Mouse (Mus musculus) MN1 (cell line): Measurements from ENCODE around the gene Dstyk.

ENCODE experiments used
- DNase-seq: peaks from one replicate; pipeline ENCODE4 v3.0.0-alpha.2; 2016; ENCODE audit warnings: low spot score

Gene Dstyk

DNA sequence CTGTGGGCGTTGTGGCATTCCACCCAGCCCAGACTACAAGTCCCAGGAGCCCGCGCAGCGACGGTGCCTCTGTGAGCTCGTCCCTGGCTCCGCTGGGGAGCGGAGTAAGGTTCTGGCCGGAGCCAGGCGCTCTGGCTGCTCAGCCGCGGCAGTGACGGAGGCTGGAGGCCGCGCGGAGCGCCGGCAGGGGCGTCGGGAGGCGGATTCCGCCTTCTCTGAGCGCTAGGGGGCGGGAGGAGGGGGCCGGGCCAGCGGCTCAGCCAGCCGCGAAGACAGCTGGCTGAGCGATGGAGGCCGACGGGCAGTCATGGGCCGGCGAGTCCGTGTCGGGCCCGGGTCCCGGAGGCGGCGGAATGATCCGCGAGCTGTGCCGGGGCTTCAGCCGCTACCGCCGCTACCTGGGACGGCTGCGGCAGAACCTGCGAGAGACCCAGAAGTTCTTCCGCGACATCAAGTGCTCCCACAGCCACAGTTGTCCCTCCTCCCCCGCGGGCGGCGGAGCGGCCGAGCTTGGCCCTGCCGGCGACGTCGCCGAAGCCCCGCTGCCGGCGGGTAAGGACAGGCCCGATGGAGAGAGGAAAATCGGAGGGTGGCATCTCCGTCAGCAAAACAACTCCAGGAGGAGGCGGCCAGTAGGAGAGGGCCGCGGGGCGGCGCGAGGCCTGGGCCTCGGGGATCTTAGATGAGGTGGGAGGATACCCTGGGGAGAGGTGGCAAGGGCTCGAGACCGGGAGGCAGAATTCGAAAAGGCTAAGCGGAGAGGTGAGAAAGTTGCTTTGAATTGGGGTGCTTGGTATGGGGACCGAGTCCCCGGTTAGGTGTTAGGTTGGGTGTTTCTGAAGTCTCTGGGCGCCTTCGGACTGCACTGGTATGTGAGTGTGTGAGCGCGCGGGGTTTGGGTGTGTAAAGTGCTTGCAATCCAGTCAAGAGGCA is at the start of gene Dstyk:
TSS of gene Dstyk (plus strand) at position 237 of the 933 bp plus-strand sequence.
- DNase-seq, result peak; percentile 96

- peak; percentile 89 for DNase-seq
These were observed 49.5 kb upstream of the Dstyk start for GRCm38 (mm10) chr1:132367692-132368506.

DNA sequence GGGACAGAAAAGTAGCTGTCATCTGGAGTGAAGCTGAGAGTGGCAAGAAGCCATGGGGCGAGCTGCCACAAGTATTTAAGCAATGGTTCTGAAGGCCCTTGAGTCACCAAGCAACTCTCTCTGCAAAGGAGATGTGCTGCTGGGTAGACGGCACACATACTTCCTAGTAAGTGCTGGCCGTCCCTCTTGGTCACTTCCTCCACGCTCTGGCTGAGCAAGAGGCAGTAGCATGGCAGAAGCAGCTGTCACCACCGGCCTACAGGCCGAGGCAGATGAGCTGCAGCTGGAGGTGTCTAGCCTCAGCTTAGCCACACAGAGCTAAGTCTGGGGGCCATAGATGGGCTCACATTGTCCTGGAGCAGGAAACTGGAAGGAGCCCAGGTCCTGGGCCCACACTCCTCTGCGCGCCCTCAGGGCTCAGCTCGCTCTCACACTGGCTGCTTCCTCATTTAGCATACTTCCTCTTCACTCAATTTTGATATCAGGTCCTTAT is 46.6 kb upstream of the Dstyk start:
- no peak for DNase-seq

- DNase-seq, result no peak
These were observed 45.9 kb upstream of the Dstyk start for GRCm38 (mm10) chr1:132371298-132372081.

- no peak for DNase-seq
These were observed 45.0 kb upstream of the Dstyk start for GRCm38 (mm10) chr1:132372354-132372753.

- DNase-seq, result no peak
These were observed 44.3 kb upstream of the Dstyk start for GRCm38 (mm10) chr1:132372896-132373534.

DNA sequence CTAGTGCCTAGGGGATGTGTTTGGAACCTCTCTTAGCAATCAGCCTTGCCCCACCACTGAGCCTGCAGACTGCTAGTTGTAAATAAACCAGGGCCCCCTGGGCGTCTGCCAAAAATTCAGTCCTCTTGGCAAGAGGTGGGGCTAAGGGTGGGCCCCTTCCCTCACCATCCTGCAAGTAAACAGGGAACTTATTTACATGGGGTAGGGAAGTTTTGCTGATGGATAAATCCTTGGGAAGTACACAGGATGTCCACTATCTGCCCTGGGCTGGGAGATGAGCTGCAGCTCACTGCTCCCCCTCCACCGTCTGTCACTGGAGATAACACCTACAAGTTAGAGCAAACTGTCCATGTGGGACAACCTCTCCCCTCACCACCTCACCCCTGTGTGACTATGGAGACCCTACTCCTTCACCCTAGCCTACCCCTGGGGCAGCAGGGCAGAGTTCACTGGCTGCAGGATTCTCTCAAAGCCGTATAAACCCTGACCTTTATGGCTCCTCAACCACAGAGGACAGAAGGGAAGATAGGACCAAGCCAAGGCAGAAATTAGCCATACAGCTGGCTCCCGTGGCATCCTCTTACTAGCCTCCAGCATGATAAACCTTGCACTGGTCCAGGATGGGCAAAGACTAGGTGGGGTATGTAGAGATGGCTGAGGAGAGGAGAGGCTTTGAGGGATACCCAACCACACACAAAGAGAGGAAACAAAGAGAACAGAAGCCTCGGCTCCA is 43.0 kb upstream of the Dstyk start:
- peak; percentile 64 for DNase-seq

GRCm38 (mm10) chr1:132374873-132375244 is 42.5 kb upstream of the Dstyk start:
- DNase-seq, result no peak

- no peak for DNase-seq
These were observed 42.1 kb upstream of the Dstyk start for GRCm38 (mm10) chr1:132375256-132375655.

GRCm38 (mm10) chr1:132376211-132377054 is 40.9 kb upstream of the Dstyk start:
- peak; percentile 44 for DNase-seq

- DNase-seq, result no peak
These were observed 40.3 kb upstream of the Dstyk start for GRCm38 (mm10) chr1:132377055-132377365.

DNA sequence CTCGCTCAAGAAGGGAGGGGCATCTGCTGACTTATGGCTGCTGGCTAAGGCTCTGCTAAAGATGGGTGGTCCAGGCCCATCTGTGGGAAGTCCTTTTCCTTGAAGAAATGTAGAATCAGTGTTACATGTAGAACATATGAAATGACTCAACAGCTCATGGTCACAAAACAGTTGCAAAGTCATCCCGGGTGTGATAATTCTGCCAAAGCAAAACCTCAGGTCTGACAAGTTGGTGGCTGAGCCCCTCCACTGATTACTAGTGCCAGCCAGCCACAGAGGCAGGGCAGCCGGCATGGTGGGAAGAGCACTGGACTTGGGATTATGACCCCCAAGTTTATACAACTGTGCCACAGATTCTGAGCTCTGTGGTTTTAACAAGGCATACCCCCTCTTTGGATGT is 39.5 kb upstream of the Dstyk start:
- DNase-seq, result no peak

- no peak for DNase-seq
These were observed 36.7 kb upstream of the Dstyk start for GRCm38 (mm10) chr1:132380550-132381100.

DNA sequence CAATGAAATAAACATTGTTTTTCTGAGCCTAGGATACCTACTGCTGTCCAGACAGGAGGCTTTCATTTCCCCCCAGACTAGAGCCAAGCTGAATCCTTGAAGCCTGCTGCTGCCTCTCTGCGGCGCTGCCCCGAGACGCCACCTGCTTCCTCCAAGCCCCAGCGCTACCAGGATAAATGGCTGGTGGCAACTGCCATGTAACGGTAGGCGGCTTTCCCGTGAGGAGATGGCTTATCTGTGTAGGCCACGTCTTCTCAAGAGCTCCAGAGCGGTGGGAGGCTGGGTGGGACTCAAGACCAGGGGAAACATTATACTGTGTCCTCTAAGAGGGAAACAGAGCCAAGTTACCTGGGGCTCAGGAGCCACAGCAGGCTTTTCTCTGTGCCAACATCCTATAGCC is 35.4 kb upstream of the Dstyk start:
- no peak for DNase-seq

GRCm38 (mm10) chr1:132384001-132384554 is 33.3 kb upstream of the Dstyk start:
- no peak for DNase-seq

GRCm38 (mm10) chr1:132385266-132385665 is 32.1 kb upstream of the Dstyk start:
- DNase-seq, result no peak

- no peak for DNase-seq
These were observed 31.6 kb upstream of the Dstyk start for GRCm38 (mm10) chr1:132385711-132386110.

DNA sequence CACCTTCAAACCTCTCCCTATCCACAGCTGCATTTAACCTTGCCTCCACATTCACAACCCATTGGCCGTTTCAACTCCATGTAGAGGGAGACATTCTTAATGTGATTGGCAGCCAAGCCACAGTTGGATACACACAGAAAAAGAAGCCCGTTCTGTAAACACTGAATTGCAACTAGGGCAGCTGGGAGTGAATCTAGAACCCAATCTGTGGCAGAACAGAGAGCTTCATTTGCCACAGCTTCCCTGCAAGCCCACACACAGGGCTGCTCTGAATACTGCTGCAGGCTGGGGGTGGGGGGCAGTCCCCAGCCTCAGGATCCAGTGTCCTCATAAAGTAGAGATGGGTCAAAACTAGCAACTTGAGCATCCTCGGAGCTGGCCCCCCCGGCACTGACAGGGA is 31.1 kb upstream of the Dstyk start:
- no peak for DNase-seq

- no peak for DNase-seq
These were observed 29.4 kb upstream of the Dstyk start for GRCm38 (mm10) chr1:132387943-132388342.
